Comparison of ENCODE assay signal across 28 mouse cellular contexts in the genomic region with DNA sequence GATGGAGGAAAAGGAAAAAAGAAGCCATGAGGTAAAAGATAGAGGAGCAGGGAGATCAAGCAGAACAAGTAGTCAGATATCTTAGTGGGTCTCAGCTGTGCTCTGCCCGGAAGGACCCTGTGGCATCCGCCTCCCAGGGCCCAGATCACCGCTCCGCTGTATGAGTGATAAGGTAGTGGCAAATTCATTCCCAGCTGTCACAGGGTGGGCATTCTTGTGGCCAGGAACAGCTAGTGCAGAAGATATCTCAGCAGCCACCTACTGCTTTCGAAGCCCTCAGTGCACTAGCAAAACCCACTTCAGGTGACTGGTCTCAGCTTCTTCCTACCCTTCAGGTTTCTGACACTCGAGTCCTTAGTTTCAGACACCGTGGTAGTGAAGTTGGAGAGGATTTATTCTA. TPM values are rescaled to one million over a fixed set of nuclear protein-coding genes. Genes with fewer than 3 reads are reported as not detected.
DNase-seq lines count a peak whose midpoint lies in the region; ATAC-seq and TF ChIP-seq lines count a peak whose summit lies in the region.
"Had no signal": no experiment of that assay in that cellular context is flagged by ENCODE, and none has a peak within 500 bp of the region (broad histone marks: within the 10 kb centered on the region; RNA-seq: fewer than 3 reads in every experiment).

No protein-coding gene starts in this region.

- no peak overlapping the region for H3K4me3 ChIP-seq in heart, embryonic 15.5 days
- H3K4me3 ChIP-seq in heart, postnatal 0 days (ENCODE audit: low read depth, low read length): no peak overlapping the region
- H3K4me3 ChIP-seq in heart, embryonic 12.5 days: no peak overlapping the region
- H3K4me3 ChIP-seq: embryonic facial prominence, embryonic 13.5 days; embryonic facial prominence, embryonic 15.5 days; erythroblast, embryonic 14.5 days; forebrain, embryonic 10.5 days; forebrain, embryonic 12.5 days had no signal

- peak overlapping the region; percentile 18; the same call in 1 of the 2 replicates for H3K27ac ChIP-seq in heart, embryonic 15.5 days
- no peak overlapping the region for H3K27ac ChIP-seq in heart, postnatal 0 days (ENCODE audit: low read depth)
- no peak overlapping the region for H3K27ac ChIP-seq in heart, embryonic 12.5 days (ENCODE audit: poor library complexity, severe bottlenecking)
- H3K27ac ChIP-seq: embryonic facial prominence, embryonic 13.5 days; embryonic facial prominence, embryonic 15.5 days; forebrain, embryonic 10.5 days; forebrain, embryonic 12.5 days had no signal

- TF ChIP-seq EP300 in heart, postnatal 0 days (IDR thresholded peaks at IDR 0.05; ENCODE audit: low read depth): no peak

- no peaks in the 10 kb centered on the region for H3K27me3 ChIP-seq in heart, embryonic 15.5 days
- no peaks in the 10 kb centered on the region for H3K27me3 ChIP-seq in heart, postnatal 0 days (ENCODE audit: control insufficient read depth, insufficient read depth, low read length)
- H3K27me3 ChIP-seq in heart, embryonic 12.5 days (replicated peaks): no peaks in the 10 kb centered on the region
- H3K27me3 ChIP-seq: embryonic facial prominence, embryonic 13.5 days; embryonic facial prominence, embryonic 15.5 days; forebrain, embryonic 12.5 days had no signal

- H3K9me3 ChIP-seq in heart, embryonic 15.5 days (replicated peaks): no peaks in the 10 kb centered on the region
- no peaks in the 10 kb centered on the region for H3K9me3 ChIP-seq in heart, postnatal 0 days (replicated peaks; ENCODE audit: control insufficient read depth, low read length)
- H3K9me3 ChIP-seq in heart, embryonic 12.5 days (replicated peaks): no peaks in the 10 kb centered on the region
- H3K9me3 ChIP-seq: embryonic facial prominence, embryonic 13.5 days; embryonic facial prominence, embryonic 15.5 days; forebrain, embryonic 10.5 days; forebrain, embryonic 12.5 days had no signal

- peaks cover 58% of the 10 kb centered on the region for H3K36me3 ChIP-seq in heart, embryonic 15.5 days
- H3K36me3 ChIP-seq in heart, postnatal 0 days (replicated peaks; ENCODE audit: control insufficient read depth, insufficient read depth, low read length): peaks cover 49% of the 10 kb centered on the region
- H3K36me3 ChIP-seq in heart, embryonic 12.5 days: peaks cover 50% of the 10 kb centered on the region
- H3K36me3 ChIP-seq: forebrain, embryonic 10.5 days; forebrain, embryonic 12.5 days had no signal

- no peak overlapping the region for H3K9ac ChIP-seq in heart, embryonic 15.5 days
- no peak overlapping the region for H3K9ac ChIP-seq in heart, postnatal 0 days (replicated peaks; ENCODE audit: low read depth, low read length)
- H3K9ac ChIP-seq in heart, embryonic 12.5 days: no peak overlapping the region
- H3K9ac ChIP-seq: embryonic facial prominence, embryonic 13.5 days; embryonic facial prominence, embryonic 15.5 days; forebrain, embryonic 12.5 days had no signal

- no peak for ATAC-seq in heart, embryonic 15.5 days (replicated peaks; ENCODE audit: insufficient number of reproducible peaks, insufficient read depth, low FRiP score, low read depth)
- ATAC-seq in heart, postnatal 0 days (ENCODE audit: insufficient read depth, low read depth): no peak
- ATAC-seq in heart, embryonic 12.5 days (ENCODE audit: insufficient number of reproducible peaks, low FRiP score): no peak
- ATAC-seq: forebrain, embryonic 14.5 days; forebrain, embryonic 16.5 days had no signal

- no peak for TF ChIP-seq CTCF in heart, postnatal 0 days (IDR thresholded peaks at IDR 0.05; ENCODE audit: low read depth)

- no peaks in the 10 kb centered on the region; the same call in 1 of the 2 replicates for H3K4me1 ChIP-seq in heart, embryonic 15.5 days (replicated peaks)
- H3K4me1 ChIP-seq in heart, postnatal 0 days (ENCODE audit: control insufficient read depth, insufficient read depth): no peaks in the 10 kb centered on the region
- peaks cover 5% of the 10 kb centered on the region; the same call in 1 of the 2 replicates for H3K4me1 ChIP-seq in heart, embryonic 12.5 days (replicated peaks)
- H3K4me1 ChIP-seq: embryonic facial prominence, embryonic 13.5 days; embryonic facial prominence, embryonic 15.5 days; forebrain, embryonic 10.5 days; forebrain, embryonic 12.5 days had no signal

- DNase-seq in heart, postnatal 4 days: no peak
- DNase-seq in heart, postnatal 0 days (ENCODE audit: low spot score): peak; percentile 24
- no peak for DNase-seq in gastrocnemius, postnatal 10 days
- DNase-seq: adrenal gland, adult 2 months; adrenal gland, postnatal 10 days; adrenal gland, postnatal 25 days; cerebellum, adult 11 months; cerebellum, adult 18-20 months; cerebellum, adult 8-10 months; cerebellum, adult 9-11 months; cerebellum, postnatal 14 days; cerebellum, postnatal 36 days; embryo, embryonic 11 days had no signal

- 47% methylated on average over 7 of the region's 7 CpGs for whole genome bisulfite sequencing in heart, embryonic 15.5 days
- 48% methylated on average over 7 of the region's 7 CpGs for WGBS in heart, postnatal 0 days
- 57% methylated on average over 7 of the region's 7 CpGs for whole genome bisulfite sequencing in heart, embryonic 12.5 days

- no peak overlapping the region for H3K4me2 ChIP-seq in heart, embryonic 15.5 days
- H3K4me2 ChIP-seq in heart, postnatal 0 days (ENCODE audit: low read depth, low read length): no peak overlapping the region
- no peak overlapping the region for H3K4me2 ChIP-seq in heart, embryonic 12.5 days
- H3K4me2 ChIP-seq: embryonic facial prominence, embryonic 13.5 days; embryonic facial prominence, embryonic 15.5 days; forebrain, embryonic 12.5 days had no signal

RNA-seq across cellular contexts. Expression of a gene that starts 11.0 kb away (rescaled TPM):
- polyA plus RNA-seq in heart, embryonic 15.5 days (2015; fragmentation: Nextera tagmentation; extraction: Ambion mirVana): 90.2 and 125 TPM in 2 replicates
- total RNA-seq in heart, postnatal 4 days (2021): 100 to 1,000 TPM; 201 to 217 TPM
- 133 and 156 TPM in 2 replicates for total RNA-seq in heart, postnatal 0 days (2014; rRNA removed; ENCODE audit: low replicate concordance)
- 67.6 and 72.4 TPM in 2 replicates for polyA plus RNA-seq in heart, postnatal 0 days (2015; fragmentation: Nextera tagmentation; extraction: Ambion mirVana)
- polyA plus RNA-seq in heart, embryonic 12.5 days (2016; fragmentation: Nextera tagmentation; extraction: Ambion mirVana): 37.9 and 38.0 TPM in 2 replicates
- total RNA-seq in gastrocnemius, postnatal 10 days (2021): 100 to 1,000 TPM; 352 to 417 TPM
- total RNA-seq: MEL had no signal
- polyA plus RNA-seq: erythroblast, embryonic 14.5 days had no signal

RNA-seq across cellular contexts. Expression of a gene that starts 37.0 kb away (rescaled TPM):
- polyA plus RNA-seq in heart, embryonic 15.5 days (2015; fragmentation: Nextera tagmentation; extraction: Ambion mirVana): 3.3 and 3.5 TPM in 2 replicates
- total RNA-seq in heart, postnatal 4 days (2021): under 1 TPM; 0.88 TPM
- 3.5 and 5.8 TPM in 2 replicates for total RNA-seq in heart, postnatal 0 days (2014; rRNA removed; ENCODE audit: low replicate concordance)
- polyA plus RNA-seq in heart, postnatal 0 days (2015; fragmentation: Nextera tagmentation; extraction: Ambion mirVana): 4.5 and 5.6 TPM in 2 replicates
- polyA plus RNA-seq in heart, embryonic 12.5 days (2016; fragmentation: Nextera tagmentation; extraction: Ambion mirVana): 3.2 and 3.5 TPM in 2 replicates
- total RNA-seq in gastrocnemius, postnatal 10 days (2021): not detected
- total RNA-seq: adrenal gland, postnatal 25 days; common myeloid progenitor, adult 5-6 weeks; ES-E14; MEL had no signal
- polyA plus RNA-seq: C2C12; embryonic facial prominence, embryonic 11.5 days; embryonic facial prominence, embryonic 13.5 days; embryonic facial prominence, embryonic 15.5 days; erythroblast, embryonic 14.5 days; forebrain, embryonic 10.5 days; forebrain, embryonic 12.5 days; forebrain, embryonic 14.5 days had no signal

RNA-seq across cellular contexts. Expression of a gene that starts 50.4 kb away (rescaled TPM):
- polyA plus RNA-seq in heart, embryonic 15.5 days (2015; fragmentation: Nextera tagmentation; extraction: Ambion mirVana): not detected in 2 replicates
- total RNA-seq in heart, postnatal 4 days (2021): not detected
- total RNA-seq in heart, postnatal 0 days (2014; rRNA removed; ENCODE audit: low replicate concordance): not detected in 2 replicates
- polyA plus RNA-seq in heart, postnatal 0 days (2015; fragmentation: Nextera tagmentation; extraction: Ambion mirVana): not detected in 2 replicates
- polyA plus RNA-seq in heart, embryonic 12.5 days (2016; fragmentation: Nextera tagmentation; extraction: Ambion mirVana): not detected in 2 replicates
- total RNA-seq in gastrocnemius, postnatal 10 days (2021): not detected
- total RNA-seq: adrenal gland, adult 2 months; adrenal gland, postnatal 10 days; adrenal gland, postnatal 25 days; adrenal gland, postnatal 4 days; common myeloid progenitor, adult 5-6 weeks; ES-E14; MEL had no signal
- polyA plus RNA-seq: adrenal gland, adult 2 months; embryonic facial prominence, embryonic 11.5 days; embryonic facial prominence, embryonic 13.5 days; erythroblast, embryonic 14.5 days; forebrain, embryonic 10.5 days; forebrain, embryonic 12.5 days; forebrain, embryonic 14.5 days had no signal
